Mouse (Mus musculus) spleen, postnatal 4 days (tissue): ENCODE measurements around the gene Gm20532.

Experiments
- DNase-seq, 2 experiments: peaks; one replicate each; pipeline ENCODE4 v3.0.0; 2022; ENCODE audit warnings: low spot score in 2 of 2

Gm20532 gene

DNA sequence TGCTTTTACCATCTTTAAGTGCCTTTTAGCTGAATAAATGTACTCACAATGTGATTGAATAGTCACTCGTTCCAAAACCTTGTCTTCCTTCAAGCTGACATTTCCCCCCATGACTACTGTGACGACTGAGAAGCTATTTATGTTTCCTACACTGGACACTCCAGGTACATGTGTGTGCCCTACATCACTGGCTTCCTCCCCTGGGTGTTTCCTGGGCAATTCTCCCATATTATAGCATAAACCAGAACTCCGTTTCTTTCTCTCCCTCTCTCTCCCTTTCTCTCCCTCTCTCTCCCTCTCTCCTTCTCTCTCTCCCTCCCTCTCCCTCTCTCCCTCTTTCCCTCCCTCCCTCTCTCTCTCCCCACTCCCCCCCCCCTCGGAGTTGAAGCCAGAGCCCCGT is 12.6 kb upstream of the Gm20532 start:
- DNase-seq: no peak

DNA sequence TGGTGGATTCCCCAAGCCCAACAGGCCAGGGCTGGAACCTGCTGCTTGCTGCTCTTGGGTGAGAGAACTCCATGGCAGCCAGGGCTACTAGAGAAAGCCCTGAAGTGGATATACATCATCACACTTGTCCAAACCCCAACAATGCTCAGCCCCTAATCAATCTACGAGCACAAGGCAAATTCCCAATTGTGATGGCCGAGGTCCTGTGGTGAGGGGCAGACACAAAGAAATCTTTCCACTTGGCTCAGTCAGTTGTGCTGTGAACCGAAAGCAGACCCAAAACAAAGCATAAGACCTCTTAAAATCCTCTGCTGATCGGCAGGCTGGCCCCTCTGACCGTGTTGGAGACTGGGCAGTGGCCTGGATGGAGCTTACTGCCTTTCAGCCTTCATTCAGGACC is 11.6 kb upstream of the Gm20532 start:
- DNase-seq: no peak

- no peak for DNase-seq
Observed at GRCm38 (mm10) chr2:26575378-26575777, 11.1 kb upstream of the Gm20532 start.

GRCm38 (mm10) chr2:26575865-26576264 is 10.6 kb upstream of the Gm20532 start:
- no peak for DNase-seq

DNA sequence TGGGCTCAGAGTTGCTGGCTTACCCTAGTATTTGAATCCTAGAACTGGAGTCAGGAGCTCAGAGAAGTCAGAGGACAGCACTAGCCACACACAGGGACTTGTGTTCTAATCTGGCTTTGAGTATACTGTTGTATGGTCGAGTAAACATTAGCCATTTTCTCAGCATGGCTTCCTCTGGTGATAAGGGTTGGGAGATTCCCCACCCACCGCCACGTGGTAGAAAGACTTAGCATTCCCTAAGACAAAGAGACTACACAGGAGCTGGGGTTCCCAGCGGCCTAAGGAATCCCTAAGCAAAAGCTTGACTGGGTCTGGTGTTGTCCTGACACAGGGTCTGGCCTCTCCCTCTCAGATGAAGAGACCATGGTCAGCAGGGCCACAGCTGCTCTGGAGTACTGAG is 10.0 kb upstream of the Gm20532 start:
- no peak for DNase-seq

DNA sequence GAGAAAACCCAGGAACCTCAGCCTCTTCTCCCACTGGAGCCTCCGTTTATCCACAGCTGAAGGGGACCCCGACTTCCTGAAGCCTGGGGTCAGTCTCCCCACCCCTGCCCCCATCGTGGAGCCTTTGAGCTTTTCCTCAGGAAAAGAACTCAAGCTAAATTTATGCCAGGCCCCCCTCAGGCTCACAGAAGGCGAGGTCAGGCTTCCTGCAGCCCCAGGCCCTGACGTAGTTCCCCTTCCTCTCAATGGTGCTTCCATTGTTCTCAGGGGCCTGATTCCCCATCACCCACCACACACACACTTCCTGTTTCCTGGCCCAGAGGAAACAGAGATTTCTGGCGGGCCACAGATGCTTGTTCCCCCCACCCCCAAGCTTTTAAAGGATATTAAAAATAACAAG is 8.1 kb upstream of the Gm20532 start:
- DNase-seq: no peak

GRCm38 (mm10) chr2:26579714-26580113 is 6.7 kb upstream of the Gm20532 start, which contains the start of gene Egfl7:
Gene Egfl7, plus strand, starts transcription at chr2:26580014.
- no peak for DNase-seq

GRCm38 (mm10) chr2:26580751-26581150 is 5.7 kb upstream of the Gm20532 start:
- DNase-seq: no peak

GRCm38 (mm10) chr2:26582203-26582602 is 4.2 kb upstream of the Gm20532 start:
- no peak for DNase-seq

DNA sequence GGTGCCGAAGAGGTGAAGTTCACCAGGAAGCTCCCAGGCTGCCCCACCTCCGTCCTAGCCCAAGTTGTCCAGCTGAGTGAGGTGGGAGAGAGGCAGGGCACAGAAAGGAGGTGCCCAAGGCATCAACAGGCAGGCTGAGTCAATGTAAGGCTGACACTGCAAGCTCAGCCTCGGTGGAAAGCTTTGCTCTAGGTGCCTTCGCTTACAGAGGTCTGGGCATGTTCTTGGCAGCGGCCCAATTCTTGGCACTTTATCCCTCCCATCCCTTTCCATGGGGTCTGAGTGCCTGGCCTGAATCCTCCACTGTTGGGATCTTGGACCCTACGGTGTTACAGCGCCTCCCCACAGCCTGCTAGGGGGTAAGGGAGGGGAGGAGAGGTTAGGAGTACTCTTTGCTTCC is 3.7 kb upstream of the Gm20532 start:
- DNase-seq: no peak

DNA sequence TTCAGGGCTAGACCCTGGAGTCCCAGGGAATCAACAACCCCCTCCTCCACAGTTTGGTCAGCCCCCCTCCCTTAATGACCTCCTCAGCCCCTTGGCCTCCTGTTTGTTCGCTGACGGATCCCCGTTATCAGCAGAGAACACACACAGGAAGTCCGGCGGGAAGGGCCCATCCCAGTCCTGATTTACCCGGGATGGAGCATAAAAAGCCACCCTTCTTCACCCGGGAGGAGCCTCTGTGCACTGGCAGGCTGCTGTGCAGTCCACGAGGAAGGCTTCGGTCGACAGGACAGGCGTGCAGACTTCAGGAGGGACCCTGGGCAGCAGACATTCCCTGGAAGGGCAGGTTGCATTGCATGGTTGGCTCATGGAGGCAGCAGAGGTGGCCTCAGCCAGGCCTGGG is 2.8 kb upstream of the Gm20532 start:
- no peak for DNase-seq

- DNase-seq: no peak
Observed at GRCm38 (mm10) chr2:26585713-26586112, 726 bp upstream of the Gm20532 start.

DNA sequence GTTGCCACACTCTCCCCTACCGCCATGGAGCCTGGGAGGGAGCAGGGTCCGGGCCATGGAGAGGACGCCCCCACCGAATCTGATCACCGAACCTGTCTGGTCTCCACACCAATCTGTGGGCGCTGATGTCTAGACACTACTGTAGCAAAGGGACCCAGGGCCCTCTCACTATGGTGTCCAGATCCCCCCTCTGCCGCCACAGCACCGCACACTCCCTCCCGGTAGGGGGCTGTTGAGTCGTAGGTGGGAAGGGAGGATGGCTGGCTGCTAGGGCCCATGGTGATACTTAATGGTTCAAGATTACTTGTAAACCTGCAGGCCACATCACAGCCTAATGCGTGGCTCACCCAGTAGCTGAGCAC is 586 bp downstream of the Gm20532 start:
- no peak for DNase-seq

DNA sequence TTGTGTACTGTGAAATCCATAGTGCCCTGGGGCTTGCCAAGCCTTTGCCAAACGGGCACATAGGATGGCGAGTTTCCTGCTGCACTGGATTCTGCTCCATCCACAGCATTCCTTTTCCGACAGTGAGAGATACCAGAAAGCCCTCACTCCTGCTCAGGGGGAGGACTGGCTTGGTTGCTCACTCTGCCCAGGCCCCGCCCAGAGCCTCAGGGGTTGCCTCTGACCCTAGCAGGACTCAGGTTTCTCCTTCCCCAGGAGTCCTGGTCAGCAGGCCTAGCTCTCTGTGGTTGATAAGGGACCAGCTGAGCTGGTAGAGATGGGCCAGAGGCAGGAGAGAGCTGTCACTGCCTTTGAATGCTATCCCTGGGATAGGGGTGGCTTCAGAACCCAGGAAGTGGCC is 2.1 kb downstream of the Gm20532 start:
- no peak for DNase-seq

DNA sequence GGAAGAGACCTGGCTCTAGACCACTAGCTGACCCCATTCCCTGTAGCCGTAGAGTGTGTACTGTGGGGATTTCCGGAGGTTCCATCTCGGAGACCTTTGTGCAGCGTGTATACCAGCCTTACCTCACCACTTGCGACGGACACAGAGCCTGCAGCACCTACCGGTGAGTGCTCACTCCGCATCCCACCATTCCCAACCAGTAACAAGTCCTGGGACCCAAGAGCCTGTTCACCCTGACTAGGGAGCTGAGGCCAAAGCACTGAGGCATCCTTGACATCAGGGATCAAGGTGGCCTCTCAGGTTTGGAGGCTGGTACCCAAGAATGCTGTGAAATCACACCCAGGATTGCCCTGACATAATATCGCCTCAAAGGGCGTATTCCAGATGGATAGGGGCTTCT is 2.8 kb downstream of the Gm20532 start:
- DNase-seq: no peak

DNA sequence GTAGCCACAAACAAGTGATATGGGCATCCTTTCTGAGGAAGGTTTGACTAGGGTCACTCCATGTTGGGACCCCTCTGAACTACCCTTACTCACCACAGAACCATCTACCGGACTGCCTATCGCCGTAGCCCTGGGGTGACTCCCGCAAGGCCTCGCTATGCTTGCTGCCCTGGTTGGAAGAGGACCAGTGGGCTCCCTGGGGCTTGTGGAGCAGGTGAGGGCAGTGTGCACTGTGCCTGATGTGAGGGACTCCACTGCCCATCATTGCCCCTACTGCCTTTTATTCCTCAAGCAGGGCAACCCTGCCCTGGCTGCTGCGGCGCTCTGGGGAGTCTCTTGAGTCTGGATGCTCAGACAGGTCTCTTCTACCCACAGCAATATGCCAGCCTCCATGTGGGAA is 3.8 kb downstream of the Gm20532 start:
- DNase-seq: no peak

GRCm38 (mm10) chr2:26590962-26591361 is 4.5 kb downstream of the Gm20532 start:
- no peak for DNase-seq

DNA sequence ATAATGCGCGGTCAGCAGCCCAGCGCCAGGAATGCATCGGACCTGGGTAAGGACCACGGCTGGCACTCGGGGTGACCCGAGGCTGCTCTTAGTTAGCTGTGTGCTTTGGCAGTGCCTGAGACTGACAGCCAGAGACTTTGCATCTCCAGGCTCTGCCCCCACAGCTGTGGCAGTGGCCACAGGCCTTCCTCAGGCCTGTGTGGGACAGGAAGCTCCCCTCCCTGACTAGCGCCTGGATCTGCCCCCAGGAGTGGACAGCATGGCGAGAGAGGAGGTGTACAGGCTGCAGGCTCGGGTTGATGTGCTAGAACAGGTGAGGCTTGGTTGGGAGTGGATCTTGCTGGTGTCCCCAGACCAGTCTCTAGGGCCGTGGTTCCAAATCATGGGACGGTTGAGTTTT is 5.0 kb downstream of the Gm20532 start:
- DNase-seq: no peak

- DNase-seq: no peak
Observed at GRCm38 (mm10) chr2:26593211-26594021, 7.0 kb downstream of the Gm20532 start.

- peak; percentile 67 to 83 for DNase-seq
Observed at GRCm38 (mm10) chr2:26594022-26594346, 7.5 kb downstream of the Gm20532 start.

DNA sequence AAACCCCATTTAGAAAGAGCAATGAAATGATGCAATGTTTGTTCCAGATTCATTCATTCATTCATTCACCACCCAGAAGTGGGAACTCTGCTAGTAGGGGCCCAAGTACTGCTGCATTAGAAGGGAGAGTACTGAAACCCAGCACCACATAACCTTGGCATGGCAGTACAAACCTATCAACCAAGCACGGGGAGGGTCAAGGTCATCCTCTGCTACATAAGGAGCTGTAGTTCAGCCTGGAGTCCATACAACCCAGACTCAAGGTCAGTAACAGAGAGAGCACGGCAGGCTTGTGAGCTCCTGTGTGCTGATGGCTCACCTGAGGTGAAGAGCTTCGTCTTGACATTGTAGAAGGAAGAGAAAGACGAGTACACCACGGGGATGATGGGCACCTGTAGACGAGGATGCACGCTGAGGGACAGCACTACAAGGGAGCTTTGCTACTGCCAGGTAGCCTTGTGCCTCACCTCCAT is 8.1 kb downstream of the Gm20532 start:
- no peak for DNase-seq

- no peak for DNase-seq
Observed at GRCm38 (mm10) chr2:26594934-26595724, 8.7 kb downstream of the Gm20532 start.

DNA sequence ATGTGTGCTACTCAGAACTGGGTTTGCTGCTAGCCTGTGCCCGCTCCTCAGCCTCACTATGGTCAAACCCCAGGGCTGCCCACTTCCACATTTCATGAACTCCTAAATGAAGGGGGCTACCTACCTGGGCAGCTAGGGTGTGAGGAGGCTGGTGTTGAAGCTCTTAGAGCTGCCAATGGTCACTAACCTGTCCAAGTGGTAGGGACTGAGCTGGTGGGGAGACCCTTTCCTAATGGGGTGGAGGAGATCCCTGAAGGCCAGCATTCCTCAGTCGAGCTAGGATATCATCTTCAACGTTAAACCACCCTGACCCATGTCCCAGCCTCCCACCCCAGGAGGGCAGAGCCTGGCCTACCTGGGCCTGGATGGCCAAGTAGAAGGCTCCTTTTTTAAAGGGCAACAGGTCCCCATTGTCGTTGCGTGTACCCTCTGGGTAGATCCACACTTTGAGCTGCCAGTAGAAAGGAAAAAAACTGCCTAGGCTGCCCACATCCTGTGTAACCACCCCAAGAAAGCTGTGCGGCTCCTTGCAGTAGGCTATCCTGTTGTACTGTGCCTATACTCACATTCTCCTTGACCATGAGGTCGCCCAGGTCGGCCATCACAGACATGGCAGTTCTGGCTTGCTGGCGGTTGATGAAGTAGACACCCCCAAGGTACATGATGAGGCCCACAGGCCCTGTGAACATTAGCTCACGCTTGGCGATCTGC is 9.4 kb downstream of the Gm20532 start:
- DNase-seq: no peak
